Mouse (Mus musculus) MEL (cell line): ENCODE measurements around the gene Tmem104. TPM values are rescaled to one million over a fixed set of nuclear protein-coding genes. Genes with fewer than 3 reads are reported as not detected.

Experiments
- DNase-seq: peaks from one replicate; pipeline ENCODE4 v3.0.0; 2011; ENCODE audit warnings: low read depth, low spot score
- H3K27ac ChIP-seq: 2 replicates; pipeline ENCODE4 v1.5.1; 2012; ENCODE audit warnings: low read depth, mild to moderate bottlenecking, control low read depth, low read length, moderate library complexity; ENCODE audit not compliant: control insufficient read depth
- H3K27me3 ChIP-seq, 2 experiments: fragments of 150-350 bp in 1 of 2; sonication (generic) in 1 of 2; 2 replicates each; pipeline ENCODE4 v1.6.1; 2012; ENCODE audit warnings: low read length in 2 of 2, mild to moderate bottlenecking in 2 of 2, improper control_type of control experiment in 1 of 2, moderate library complexity in 1 of 2; ENCODE audit not compliant: insufficient read depth in 2 of 2, control insufficient read depth in 1 of 2
- H3K36me3 ChIP-seq, 2 experiments: 2 replicates each; pipeline ENCODE4 v1.6.1; 2012 to 2014; ENCODE audit warnings: low read length in 2 of 2, improper control_type of control experiment in 1 of 2, inconsistent platforms in 1 of 2, mild to moderate bottlenecking in 1 of 2; ENCODE audit not compliant: insufficient read depth in 2 of 2, control insufficient read depth in 1 of 2
- H3K4me1 ChIP-seq, 2 experiments: fragments of 150-350 bp in 1 of 2; sonication (generic) in 1 of 2; 2 replicates each; pipeline ENCODE4 v1.6.1; 2012; ENCODE audit warnings: low read length in 2 of 2, improper control_type of control experiment in 1 of 2, mild to moderate bottlenecking in 1 of 2; ENCODE audit not compliant: insufficient read depth in 2 of 2, control insufficient read depth in 1 of 2
- H3K4me3 ChIP-seq, 2 experiments: fragments of 150-350 bp in 1 of 2; sonication (generic) in 1 of 2; 2 replicates each; pipeline ENCODE4 v1.5.1; 2012; ENCODE audit warnings: low read depth in 2 of 2, low read length in 2 of 2, mild to moderate bottlenecking in 2 of 2, moderate library complexity in 2 of 2, control low read depth in 1 of 2, improper control_type of control experiment in 1 of 2; ENCODE audit not compliant: control insufficient read depth in 1 of 2, insufficient read depth in 1 of 2
- H3K79me2 ChIP-seq: 2 replicates; pipeline ENCODE4 v1.6.1; 2012; ENCODE audit warnings: mild to moderate bottlenecking, low read length, moderate library complexity; ENCODE audit not compliant: control insufficient read depth, poor library complexity, insufficient read depth
- H3K9ac ChIP-seq: 2 replicates; pipeline ENCODE4 v1.6.1; 2012; ENCODE audit warnings: low read depth, mild to moderate bottlenecking, control low read depth, low read length, moderate library complexity; ENCODE audit not compliant: control insufficient read depth, poor library complexity, severe bottlenecking
- H3K9me3 ChIP-seq: fragments of 150-350 bp; sonication (generic); replicated peaks from 2 replicates; pipeline ENCODE4 v1.6.1; 2012; ENCODE audit warnings: mild to moderate bottlenecking, low read length, improper control_type of control experiment, moderate library complexity; ENCODE audit not compliant: insufficient read depth
- BHLHE40 ChIP-seq: IDR thresholded peaks from 2 replicates; pipeline ENCODE4 v1.6.1; 2012; ENCODE audit warnings: low read depth, mild to moderate bottlenecking, inconsistent platforms, low read length, improper control_type of control experiment, borderline replicate concordance
- CTCF ChIP-seq, 3 experiments: IDR thresholded peaks in 2 of 3; conservative IDR thresholded peaks in 1 of 3; 2 replicates each; pipeline ENCODE4 v1.5.1; 2011 to 2012; ENCODE audit warnings: low read length in 3 of 3, low read depth in 2 of 3, mild to moderate bottlenecking in 2 of 3, improper control_type of control experiment in 1 of 3, inconsistent platforms in 1 of 3, mixed read lengths in 1 of 3, moderate library complexity in 1 of 3; ENCODE audit not compliant: control insufficient read depth in 1 of 3, insufficient read depth in 1 of 3, poor library complexity in 1 of 3, severe bottlenecking in 1 of 3
- E2F4 ChIP-seq: IDR thresholded peaks from 2 replicates; pipeline ENCODE4 v1.6.1; 2011; ENCODE audit warnings: low read depth, low read length, improper control_type of control experiment, borderline replicate concordance
- ELF1 ChIP-seq: IDR thresholded peaks from 2 replicates; pipeline ENCODE4 v1.6.1; 2014; ENCODE audit warnings: low read depth, mild to moderate bottlenecking, inconsistent platforms, low read length, improper control_type of control experiment, moderate library complexity
- ETS1 ChIP-seq: IDR thresholded peaks from 2 replicates; pipeline ENCODE4 v1.6.1; 2012; ENCODE audit warnings: low read depth, mild to moderate bottlenecking, inconsistent platforms, low read length, improper control_type of control experiment, moderate library complexity
- GABPA ChIP-seq: IDR thresholded peaks from 2 replicates; pipeline ENCODE4 v1.6.1; 2012; ENCODE audit warnings: low read depth, mild to moderate bottlenecking, inconsistent platforms, low read length, improper control_type of control experiment, moderate library complexity
- HCFC1 ChIP-seq: IDR thresholded peaks from 2 replicates; pipeline ENCODE4 v1.6.1; 2012; ENCODE audit warnings: low read depth, mild to moderate bottlenecking, inconsistent platforms, low read length, improper control_type of control experiment, moderate library complexity
- MAFK ChIP-seq: IDR thresholded peaks from 2 replicates; pipeline ENCODE4 v1.6.1; 2011; ENCODE audit warnings: low read depth, mild to moderate bottlenecking, low read length, improper control_type of control experiment, borderline replicate concordance
- MAX ChIP-seq: IDR thresholded peaks from 2 replicates; pipeline ENCODE4 v1.6.1; 2011; ENCODE audit warnings: low read length, improper control_type of control experiment
- MAZ ChIP-seq: IDR thresholded peaks from 2 replicates; pipeline ENCODE4 v1.6.1; 2012; ENCODE audit warnings: low read depth, mild to moderate bottlenecking, inconsistent platforms, low read length, improper control_type of control experiment
- MYC ChIP-seq: IDR thresholded peaks from 2 replicates; pipeline ENCODE4 v1.6.1; 2011; ENCODE audit warnings: low read depth, mild to moderate bottlenecking, low read length, improper control_type of control experiment, moderate library complexity
- NELFE ChIP-seq: IDR thresholded peaks from 2 replicates; pipeline ENCODE4 v1.6.1; 2011; ENCODE audit warnings: low read depth, low read length, improper control_type of control experiment
- POLR2A ChIP-seq, 2 experiments: IDR thresholded peaks; 2 replicates each; pipeline ENCODE4 v1.6.1; 2011 to 2012; ENCODE audit warnings: low read length in 2 of 2, mild to moderate bottlenecking in 2 of 2, control low read depth in 1 of 2, improper control_type of control experiment in 1 of 2, low read depth in 1 of 2, moderate library complexity in 1 of 2; ENCODE audit not compliant: control insufficient read depth in 1 of 2, insufficient read depth in 1 of 2, poor library complexity in 1 of 2
- POLR2AphosphoS5 ChIP-seq: IDR thresholded peaks from 2 replicates; pipeline ENCODE4 v1.6.1; 2012; ENCODE audit warnings: low read depth, borderline replicate concordance, mild to moderate bottlenecking, inconsistent platforms, low read length, moderate library complexity, mixed read lengths
- RAD21 ChIP-seq: IDR thresholded peaks from 2 replicates; pipeline ENCODE4 v1.6.1; 2011; ENCODE audit warnings: mild to moderate bottlenecking, low read depth, low read length, improper control_type of control experiment
- TAL1 ChIP-seq: IDR thresholded peaks from 2 replicates; pipeline ENCODE4 v1.6.1; 2012; ENCODE audit warnings: mild to moderate bottlenecking, inconsistent platforms, low read length, moderate library complexity, mixed read lengths
- TBP ChIP-seq: IDR thresholded peaks from 2 replicates; pipeline ENCODE4 v1.8.0; 2011; ENCODE audit warnings: low read depth, low read length, improper control_type of control experiment
- TCF12 ChIP-seq: IDR thresholded peaks from 2 replicates; pipeline ENCODE4 v1.6.1; 2014; ENCODE audit warnings: low read depth, mild to moderate bottlenecking, inconsistent platforms, low read length, improper control_type of control experiment, moderate library complexity
- UBTF ChIP-seq: IDR thresholded peaks from 2 replicates; pipeline ENCODE4 v1.6.1; 2012; ENCODE audit warnings: low read depth, mild to moderate bottlenecking, inconsistent platforms, low read length, improper control_type of control experiment, moderate library complexity, borderline replicate concordance; ENCODE audit not compliant: insufficient read depth
- USF1 ChIP-seq: IDR thresholded peaks from 2 replicates; pipeline ENCODE4 v1.6.1; 2014; ENCODE audit warnings: low read depth, mild to moderate bottlenecking, inconsistent platforms, low read length, improper control_type of control experiment, moderate library complexity
- ZKSCAN1 ChIP-seq: IDR thresholded peaks from 2 replicates; pipeline ENCODE4 v1.6.1; 2012; ENCODE audit warnings: low read depth, mild to moderate bottlenecking, inconsistent platforms, low read length, improper control_type of control experiment, moderate library complexity
- ZNF384 ChIP-seq: IDR thresholded peaks from 2 replicates; pipeline ENCODE4 v1.6.1; 2012; ENCODE audit warnings: low read depth, mild to moderate bottlenecking, inconsistent platforms, low read length, improper control_type of control experiment
- polyA plus RNA-seq, 2 experiments: library from polyadenylated mRNA; stranded (reverse) in 1 of 2; unstranded in 1 of 2; fragments of >175 nt in 1 of 2; fragments of >200 nt in 1 of 2; gene quantifications; 2 replicates each; pipeline versions ENCODE4 v1.2.1 to v1.2.4; 2012; ENCODE audit warnings: low replicate concordance in 2 of 2, low read depth in 1 of 2; ENCODE audit not compliant: insufficient read length in 2 of 2, insufficient read depth in 1 of 2, missing spikeins in 1 of 2
- total RNA-seq: library from RNA; depleted of rRNA; stranded (reverse); fragments of 300-350 nt; gene quantifications from 2 replicates; pipeline ENCODE4 v1.2.3, GENCODE M21; 2012

Gene Tmem104
- total and polyA plus RNA-seq, 3 experiments: 21.9 to 24.8 TPM; not detected in 1

GRCm38 (mm10) chr11:115187224-115187639 is at the start of gene Tmem104 (continued):
- TF ChIP-seq CTCF (IDR thresholded peaks at IDR 0.05 in 2 of 3, conservative IDR thresholded peaks at IDR 0.05 in 1 of 3; ENCODE audit: control insufficient read depth in 1 of 3, insufficient read depth in 1 of 3, low read depth in 2 of 3, low read length in 3 of 3, poor library complexity in 1 of 3, severe bottlenecking in 1 of 3) (no peak), POLR2A (IDR thresholded peaks at IDR 0.05; ENCODE audit: control insufficient read depth in 1 of 2, insufficient read depth in 1 of 2, low read depth in 1 of 2, low read length in 2 of 2, poor library complexity in 1 of 2) (peak; percentile 80 to 89), ELF1 (peak; percentile 100), MAFK (peak; percentile 31; the same call in 1 of the 2 replicates)

- no peaks in the 10 kb centered on the region for H3K79me2 ChIP-seq
- peaks cover 0 to 2% of the 10 kb centered on the region in 2 experiments; a peak in 2 of 4 replicates for H3K36me3 ChIP-seq
- TF ChIP-seq ZKSCAN1: peak; percentile 78; the same call in 1 of the 2 replicates
- TF ChIP-seq ZNF384: no peak
- TF ChIP-seq CTCF (IDR thresholded peaks at IDR 0.05 in 2 of 3, conservative IDR thresholded peaks at IDR 0.05 in 1 of 3; ENCODE audit: control insufficient read depth in 1 of 3, insufficient read depth in 1 of 3, low read depth in 2 of 3, low read length in 3 of 3, poor library complexity in 1 of 3, severe bottlenecking in 1 of 3): no peak
- H3K4me1 ChIP-seq: peaks cover 0 to 12% of the 10 kb centered on the region in 2 experiments; a peak in 3 of 4 replicates
- no peaks in the 10 kb centered on the region for H3K9me3 ChIP-seq
- H3K27ac ChIP-seq: no peak overlapping the region
- no peak overlapping the region for H3K9ac ChIP-seq
- DNase-seq: no peak
- H3K4me3 ChIP-seq: no peak overlapping the region
- no peaks in the 10 kb centered on the region; a peak in 1 of 4 replicates for H3K27me3 ChIP-seq
These were observed 48.6 kb upstream of the Tmem104 start for GRCm38 (mm10) chr11:115138597-115139262.

- Histone ChIP-seq H3K4me1 (peaks cover 0 to 6% of the 10 kb centered on the region in 2 experiments; a peak in 1 of 4 replicates), H3K4me3 (no peak overlapping the region), H3K36me3 (no peaks in the 10 kb centered on the region; a peak in 1 of 4 replicates), H3K27me3 (no peaks in the 10 kb centered on the region; a peak in 1 of 4 replicates), H3K79me2 (no peaks in the 10 kb centered on the region), H3K9me3 (no peaks in the 10 kb centered on the region), H3K9ac (no peak overlapping the region), H3K27ac (no peak overlapping the region)
- TF ChIP-seq NELFE (no peak), MYC (no peak), POLR2A (IDR thresholded peaks at IDR 0.05; ENCODE audit: control insufficient read depth in 1 of 2, insufficient read depth in 1 of 2, low read depth in 1 of 2, low read length in 2 of 2, poor library complexity in 1 of 2) (no peak), BHLHE40 (no peak), ZNF384 (no peak)
- no peak for DNase-seq
These were observed 45.3 kb upstream of the Tmem104 start for GRCm38 (mm10) chr11:115141970-115142369.

GRCm38 (mm10) chr11:115147813-115148212 is 39.5 kb upstream of the Tmem104 start:
- H3K27ac ChIP-seq: no peak overlapping the region
- no peaks in the 10 kb centered on the region for H3K4me1 ChIP-seq
- H3K9me3 ChIP-seq: no peaks in the 10 kb centered on the region
- H3K36me3 ChIP-seq: no peaks in the 10 kb centered on the region
- H3K79me2 ChIP-seq: no peaks in the 10 kb centered on the region
- no peak overlapping the region for H3K9ac ChIP-seq
- H3K27me3 ChIP-seq: peaks cover 3 to 4% of the 10 kb centered on the region in 2 experiments
- no peak for DNase-seq
- H3K4me3 ChIP-seq: no peak overlapping the region
- no peak for TF ChIP-seq HCFC1
- no peak for TF ChIP-seq ETS1
- TF ChIP-seq GABPA: no peak
- no peak for TF ChIP-seq TBP
- TF ChIP-seq UBTF: no peak
- TF ChIP-seq MAFK: no peak
- TF ChIP-seq RAD21: no peak
- TF ChIP-seq MAX: no peak
- TF ChIP-seq TAL1: no peak
- no peak for TF ChIP-seq MYC
- no peak for TF ChIP-seq TCF12
- no peak for TF ChIP-seq E2F4
- no peak for TF ChIP-seq USF1
- TF ChIP-seq POLR2AphosphoS5: no peak
- no peak for TF ChIP-seq MAZ
